Mouse (Mus musculus) heart, postnatal 0 days (tissue): ENCODE results near the gene Gpr107. TPM values are rescaled to one million over a fixed set of nuclear protein-coding genes. Genes with fewer than 3 reads are reported as not detected.

Experiments used
- ATAC-seq: fragments of 200-750 bp; cut with Nextera tagmentation; 2 replicates; pipeline ENCODE4 v1.8.0; 2017; ENCODE audit warnings: low read depth, moderate number of reproducible peaks, moderate library complexity; ENCODE audit not compliant: insufficient read depth
- DNase-seq: peaks from one replicate; pipeline ENCODE4 v3.0.0-alpha.2; 2016; ENCODE audit warnings: low spot score
- H3K27ac ChIP-seq: fragments of 300-500 bp; sonication (generic); 2 replicates; pipeline ENCODE4 v1.5.1; 2014; ENCODE audit warnings: low read depth, mild to moderate bottlenecking
- H3K27me3 ChIP-seq: fragments of 300-500 bp; sonication (generic); 2 replicates; pipeline ENCODE4 v1.6.1; 2014; ENCODE audit warnings: low read length, mixed read lengths; ENCODE audit not compliant: control insufficient read depth, insufficient read depth
- H3K36me3 ChIP-seq: fragments of 300-500 bp; sonication (generic); replicated peaks from 2 replicates; pipeline ENCODE4 v1.6.1; 2014; ENCODE audit warnings: low read length, mixed read lengths; ENCODE audit not compliant: control insufficient read depth, insufficient read depth
- H3K4me1 ChIP-seq: fragments of 300-500 bp; sonication (generic); 2 replicates; pipeline ENCODE4 v1.6.1; 2014; ENCODE audit warnings: antibody characterized with exemption; ENCODE audit not compliant: control insufficient read depth, insufficient read depth
- H3K4me2 ChIP-seq: fragments of 300-500 bp; sonication (generic); 2 replicates; pipeline ENCODE4 v1.6.1; 2014; ENCODE audit warnings: low read depth, mild to moderate bottlenecking, low read length, moderate library complexity
- H3K4me3 ChIP-seq: fragments of 300-500 bp; sonication (generic); 2 replicates; pipeline ENCODE4 v1.5.1; 2014; ENCODE audit warnings: low read depth, low read length
- H3K9ac ChIP-seq: fragments of 300-500 bp; sonication (generic); replicated peaks from 2 replicates; pipeline ENCODE4 v1.6.1; 2014; ENCODE audit warnings: low read depth, low read length, mixed read lengths
- H3K9me3 ChIP-seq: fragments of 300-500 bp; sonication (generic); replicated peaks from 2 replicates; pipeline ENCODE4 v1.6.1; 2016; ENCODE audit warnings: low read length; ENCODE audit not compliant: control insufficient read depth
- CTCF ChIP-seq: IDR thresholded peaks from 2 replicates; pipeline ENCODE4 v1.5.1; 2016; ENCODE audit warnings: antibody characterized with exemption, control low read depth, low read depth
- EP300 ChIP-seq: IDR thresholded peaks from 2 replicates; pipeline ENCODE4 v1.6.1; 2016; ENCODE audit warnings: antibody characterized with exemption, low read depth
- WGBS: fragments of 180-500 bp; shearing (Covaris S2); extraction: QIAGEN DNeasy Blood & Tissue Kit; methylation state at CpG from one replicate; pipeline ENCODE4 v1.1.7; 2014; 5-methylcytosine and 5-hydroxymethylcytosine counted together
- polyA plus RNA-seq: library from polyadenylated mRNA; unstranded; fragments of >200 nt; fragmentation: Nextera tagmentation; extraction: Ambion mirVana; gene quantifications from 2 replicates; pipeline ENCODE4 v1.2.1, GENCODE M21; 2015
- total RNA-seq: library from RNA; depleted of rRNA; stranded (reverse); fragments of >200 nt; gene quantifications from 2 replicates; pipeline ENCODE4 v1.2.3, GENCODE M21; 2014; ENCODE audit warnings: low replicate concordance

The Gpr107 gene
- total and polyA plus RNA-seq, 2 experiments from 2014 or later, result 20.3 to 69.4 TPM

- Histone ChIP-seq H3K9ac (no peak overlapping the region), H3K9me3 (no peaks in the 10 kb centered on the region), H3K4me3 (no peak overlapping the region), H3K4me1 (0 out of 2 replicates have a peak, but pooled peaks cover 8% of the 10 kb centered on the region), H3K36me3 (no peaks in the 10 kb centered on the region), H3K4me2 (no peak overlapping the region), H3K27me3 (no peaks in the 10 kb centered on the region), H3K27ac (no peak overlapping the region)
- DNase-seq (no peak), ATAC-seq (no peak)
- 13% methylated on average over 7 of the region's 7 CpGs for WGBS
- TF ChIP-seq CTCF, result no peak
- no peak for TF ChIP-seq EP300
Observed at GRCm38 (mm10) chr2:31241639-31242038, 89.5 kb downstream of the Gpr107 start.

DNA sequence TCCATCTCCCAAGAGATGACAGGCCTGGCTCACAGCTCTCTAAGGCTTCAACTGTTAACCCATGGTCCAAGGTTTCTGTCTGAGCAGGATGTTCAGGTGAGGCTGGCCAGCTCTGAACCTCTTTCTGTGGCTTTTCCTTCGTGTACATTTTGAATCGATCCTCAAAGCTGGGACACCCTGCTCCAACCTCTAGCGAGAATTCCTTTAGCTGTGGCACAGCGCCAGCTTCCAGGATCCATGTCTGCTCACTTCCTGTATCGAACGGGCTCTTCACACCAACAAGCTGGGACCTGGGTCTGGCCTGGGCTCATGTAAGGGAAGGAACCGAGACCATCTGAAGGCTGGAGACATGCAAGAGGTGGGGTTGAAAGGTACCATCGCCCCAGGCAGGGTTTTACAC is 92.1 kb downstream of the Gpr107 start:
- TF ChIP-seq CTCF, result no peak
- no peak for TF ChIP-seq EP300
- peaks cover 21% of the 10 kb centered on the region; the same call in 1 of the 2 replicates for H3K4me1 ChIP-seq
- 61% methylated on average over 8 of the region's 8 CpGs for WGBS
- H3K27ac ChIP-seq, result no peak overlapping the region
- no peak overlapping the region for H3K9ac ChIP-seq
- ATAC-seq (no peak), DNase-seq (no peak)
- H3K4me3 ChIP-seq, result no peak overlapping the region
- no peaks in the 10 kb centered on the region for H3K36me3 ChIP-seq
- H3K4me2 ChIP-seq, result no peak overlapping the region
- no peaks in the 10 kb centered on the region for H3K9me3 ChIP-seq
- no peaks in the 10 kb centered on the region for H3K27me3 ChIP-seq

- H3K9ac ChIP-seq, result no peak overlapping the region
- H3K4me3 ChIP-seq, result peak overlapping the region; percentile 74
- no peaks in the 10 kb centered on the region for H3K27me3 ChIP-seq
- H3K4me2 ChIP-seq, result peak overlapping the region; percentile 96
- TF ChIP-seq CTCF (no peak), EP300 (no peak)
- DNase-seq (no peak), ATAC-seq (no peak)
- H3K36me3 ChIP-seq, result no peaks in the 10 kb centered on the region
- H3K4me1 ChIP-seq, result peaks cover 21% of the 10 kb centered on the region; the same call in 1 of the 2 replicates
- no peaks in the 10 kb centered on the region for H3K9me3 ChIP-seq
- 19% methylated on average over 5 of the region's 5 CpGs for WGBS
- H3K27ac ChIP-seq, result no peak overlapping the region
Observed at GRCm38 (mm10) chr2:31245051-31245450, 92.9 kb downstream of the Gpr107 start.

- ATAC-seq (peak; percentile 86), DNase-seq (peak; percentile 59)
- Histone ChIP-seq H3K9ac (peak within 1 kb of the TSS; percentile 79), H3K9me3 (no peaks in the 10 kb centered on the region), H3K4me3 (peak within 1 kb of the TSS; percentile 74), H3K4me2 (peak within 1 kb of the TSS; percentile 96), H3K4me1 (peaks cover 21% of the 10 kb centered on the region; the same call in 1 of the 2 replicates), H3K27ac (peak within 1 kb of the TSS; percentile 60), H3K27me3 (no peaks in the 10 kb centered on the region), H3K36me3 (no peaks in the 10 kb centered on the region)
- under 1% methylated on average over 70 of the region's 89 CpGs for WGBS
- TF ChIP-seq CTCF (peak; percentile 9; the same call in 1 of the 2 replicates), EP300 (no peak)
Observed at GRCm38 (mm10) chr2:31245491-31246141, 93.5 kb downstream of the Gpr107 start, which contains the start of gene Ncs1. Ncs1 (plus strand) TSS chr2:31245823.

GRCm38 (mm10) chr2:31246251-31246971 is 94.3 kb downstream of the Gpr107 start:
- peak; percentile 19 for ATAC-seq
- peak overlapping the region; percentile 60 for H3K27ac ChIP-seq
- DNase-seq, result no peak
- TF ChIP-seq CTCF, result 0 out of 2 replicates have a peak, but pooled peaks have one; percentile 14
- no peak for TF ChIP-seq EP300
- H3K4me1 ChIP-seq, result peaks cover 25% of the 10 kb centered on the region
- H3K4me3 ChIP-seq, result peak overlapping the region; percentile 74
- H3K9me3 ChIP-seq, result no peaks in the 10 kb centered on the region
- H3K36me3 ChIP-seq, result no peaks in the 10 kb centered on the region
- peak overlapping the region; percentile 79 for H3K9ac ChIP-seq
- peak overlapping the region; percentile 96 for H3K4me2 ChIP-seq
- no peaks in the 10 kb centered on the region for H3K27me3 ChIP-seq
- WGBS, result under 1% methylated on average over 38 of the region's 41 CpGs
